Mouse (Mus musculus) intestine, postnatal 0 days (tissue): ENCODE measurements around the gene Pllp. TPM values are rescaled to one million over a fixed set of nuclear protein-coding genes. Genes with fewer than 3 reads are reported as not detected.

Source experiments
- ATAC-seq: fragments of 200-750 bp; cut with Nextera tagmentation; 2 replicates; pipeline ENCODE4 v1.8.0; 2017; ENCODE audit warnings: mild to moderate bottlenecking, moderate TSS enrichment, moderate library complexity
- H3K27ac ChIP-seq: fragments of 300-500 bp; sonication (generic); 2 replicates; pipeline ENCODE4 v1.5.1; 2014; ENCODE audit warnings: mild to moderate bottlenecking, low read depth, low read length, moderate library complexity
- H3K27me3 ChIP-seq: fragments of 300-500 bp; sonication (generic); replicated peaks from 2 replicates; pipeline ENCODE4 v1.6.1; 2014; ENCODE audit warnings: low read length, mixed read lengths; ENCODE audit not compliant: control insufficient read depth, insufficient read depth
- H3K36me3 ChIP-seq: fragments of 300-500 bp; sonication (generic); 2 replicates; pipeline ENCODE4 v1.6.1; 2014; ENCODE audit warnings: mild to moderate bottlenecking, moderate library complexity; ENCODE audit not compliant: control insufficient read depth, insufficient read depth
- H3K4me1 ChIP-seq: fragments of 300-500 bp; sonication (generic); replicated peaks from 2 replicates; pipeline ENCODE4 v1.6.1; 2014; ENCODE audit warnings: antibody characterized with exemption, low read length, mixed read lengths; ENCODE audit not compliant: control insufficient read depth, insufficient read depth
- H3K4me2 ChIP-seq: fragments of 300-500 bp; sonication (generic); replicated peaks from 2 replicates; pipeline ENCODE4 v1.6.1; 2014; ENCODE audit warnings: low read depth, mild to moderate bottlenecking, moderate library complexity
- H3K4me3 ChIP-seq: fragments of 300-500 bp; sonication (generic); 2 replicates; pipeline ENCODE4 v1.5.1; 2014; ENCODE audit warnings: low read depth, low read length
- H3K9ac ChIP-seq: fragments of 300-500 bp; sonication (generic); 2 replicates; pipeline ENCODE4 v1.6.1; 2014; ENCODE audit warnings: mild to moderate bottlenecking, low read depth, low read length
- H3K9me3 ChIP-seq: fragments of 300-500 bp; sonication (generic); 2 replicates; pipeline ENCODE4 v1.6.1; 2016; ENCODE audit warnings: mixed run types; ENCODE audit not compliant: control insufficient read depth
- CTCF ChIP-seq: sonication (generic); IDR thresholded peaks from 2 replicates; pipeline ENCODE4 v1.5.1; 2016; ENCODE audit warnings: low read depth, mild to moderate bottlenecking, control low read depth, antibody characterized with exemption, moderate library complexity
- WGBS: fragments of 180-500 bp; shearing (Covaris S2); extraction: QIAGEN DNeasy Blood & Tissue Kit; methylation state at CpG from one replicate; pipeline ENCODE4 v1.1.7; 2014; 5-methylcytosine and 5-hydroxymethylcytosine counted together
- polyA plus RNA-seq: library from polyadenylated mRNA; unstranded; fragments of >200 nt; fragmentation: Nextera tagmentation; extraction: Ambion mirVana; gene quantifications from 2 replicates; pipeline ENCODE4 v1.2.1, GENCODE M21; 2015

Pllp gene
- polyA plus RNA-seq, 1 experiment from 2014 or later: 26.3 TPM

- no peaks in the 10 kb centered on the region for H3K9me3 ChIP-seq
- no peak overlapping the region for H3K4me3 ChIP-seq
- no peaks in the 10 kb centered on the region for H3K27me3 ChIP-seq
- no peaks in the 10 kb centered on the region for H3K4me1 ChIP-seq
- H3K36me3 ChIP-seq: no peaks in the 10 kb centered on the region
- WGBS: 81% methylated on average over 6 of the region's 6 CpGs
- TF ChIP-seq CTCF: no peak
- no peak overlapping the region for H3K27ac ChIP-seq
- H3K9ac ChIP-seq: no peak overlapping the region
- no peak for ATAC-seq
- H3K4me2 ChIP-seq: no peak overlapping the region
Measured at GRCm38 (mm10) chr8:94739829-94740228, 43.8 kb upstream of the Pllp start.

- ATAC-seq: no peak
- H3K4me3 ChIP-seq: no peak overlapping the region
- no peaks in the 10 kb centered on the region for H3K27me3 ChIP-seq
- no peak overlapping the region for H3K27ac ChIP-seq
- H3K36me3 ChIP-seq: no peaks in the 10 kb centered on the region
- H3K4me1 ChIP-seq: no peaks in the 10 kb centered on the region
- WGBS: 45% methylated on average over 5 of the region's 5 CpGs
- no peaks in the 10 kb centered on the region for H3K9me3 ChIP-seq
- H3K9ac ChIP-seq: no peak overlapping the region
- H3K4me2 ChIP-seq: peak overlapping the region; percentile 38
- no peak for TF ChIP-seq CTCF
Measured at GRCm38 (mm10) chr8:94735426-94736094, 39.5 kb upstream of the Pllp start.

- Histone ChIP-seq H3K9ac (no peak overlapping the region), H3K36me3 (no peaks in the 10 kb centered on the region), H3K9me3 (no peaks in the 10 kb centered on the region), H3K4me1 (no peaks in the 10 kb centered on the region), H3K27me3 (no peaks in the 10 kb centered on the region), H3K4me2 (no peak overlapping the region), H3K27ac (no peak overlapping the region), H3K4me3 (no peak overlapping the region)
- WGBS: 82% methylated on average over 7 of the region's 7 CpGs
- ATAC-seq: no peak
- TF ChIP-seq CTCF: no peak
Measured at GRCm38 (mm10) chr8:94734735-94735350, 38.8 kb upstream of the Pllp start.

- H3K4me2 ChIP-seq: no peak overlapping the region
- no peak overlapping the region for H3K4me3 ChIP-seq
- no peaks in the 10 kb centered on the region for H3K36me3 ChIP-seq
- peak overlapping the region; percentile 22; the same call in 1 of the 2 replicates for H3K27ac ChIP-seq
- H3K4me1 ChIP-seq: no peaks in the 10 kb centered on the region
- WGBS: 45% methylated on average over 5 of the region's 5 CpGs
- H3K9ac ChIP-seq: no peak overlapping the region
- no peak for TF ChIP-seq CTCF
- no peaks in the 10 kb centered on the region for H3K9me3 ChIP-seq
- H3K27me3 ChIP-seq: no peaks in the 10 kb centered on the region
- ATAC-seq: peak; percentile 91
Measured at GRCm38 (mm10) chr8:94733821-94734465, 37.9 kb upstream of the Pllp start.

GRCm38 (mm10) chr8:94729301-94729700, 33.2 kb upstream of the Pllp start:
- Histone ChIP-seq H3K9ac (no peak overlapping the region), H3K36me3 (no peaks in the 10 kb centered on the region), H3K4me1 (no peaks in the 10 kb centered on the region), H3K4me2 (no peak overlapping the region), H3K4me3 (no peak overlapping the region), H3K9me3 (no peaks in the 10 kb centered on the region), H3K27ac (no peak overlapping the region), H3K27me3 (no peaks in the 10 kb centered on the region)
- TF ChIP-seq CTCF: no peak
- no peak for ATAC-seq
- WGBS: 47% methylated on average over 4 of the region's 4 CpGs

GRCm38 (mm10) chr8:94725998-94726397, 29.9 kb upstream of the Pllp start:
- Histone ChIP-seq H3K27me3 (no peaks in the 10 kb centered on the region), H3K9ac (no peak overlapping the region), H3K27ac (no peak overlapping the region), H3K9me3 (no peaks in the 10 kb centered on the region), H3K4me3 (no peak overlapping the region), H3K36me3 (no peaks in the 10 kb centered on the region), H3K4me1 (no peaks in the 10 kb centered on the region), H3K4me2 (no peak overlapping the region)
- no peak for TF ChIP-seq CTCF
- 78% methylated on average over 5 of the region's 5 CpGs for WGBS
- ATAC-seq: no peak
